Mouse (Mus musculus): ENCODE data around the gene Cfap69. TPM values are rescaled to one million over a fixed set of nuclear protein-coding genes. Genes with fewer than 3 reads are reported as not detected.

Cfap69 gene
- polyA plus RNA-seq, 1 experiment from 2014 or later = 0.38 TPM

DNA sequence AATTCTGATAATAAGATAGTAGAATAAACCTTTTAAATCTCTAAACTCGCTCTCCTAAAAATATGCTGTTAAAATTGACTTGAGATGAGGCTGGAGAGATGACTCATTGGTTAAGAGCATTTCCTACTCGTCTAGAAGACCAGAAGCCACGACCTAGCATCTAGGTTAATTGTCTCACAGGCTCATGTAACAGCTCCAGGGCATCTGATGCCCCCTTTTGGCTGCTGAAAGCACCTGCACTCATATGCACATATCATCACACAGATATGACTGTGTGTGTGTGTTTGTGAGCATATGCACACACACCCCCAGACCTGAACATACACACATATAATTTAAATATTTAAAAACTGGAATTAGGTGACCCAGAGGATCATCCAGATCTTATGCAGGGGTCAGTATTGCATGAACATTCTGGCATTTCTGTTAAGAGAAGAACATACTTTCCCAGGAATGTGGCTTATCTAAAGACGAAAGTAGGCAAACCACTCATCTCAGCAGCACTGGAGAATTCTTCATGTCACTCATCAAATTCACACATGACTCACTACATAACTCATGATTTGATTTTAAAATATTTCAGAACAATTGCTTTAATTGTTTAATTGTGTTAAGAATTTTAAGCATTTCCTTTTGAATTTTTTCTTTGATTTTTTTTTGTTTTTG lies 102.9 kb downstream of the Cfap69 start:
- no peaks in the 10 kb centered on the region for H3K36me3 ChIP-seq (ENCODE audit: control insufficient read depth, insufficient read depth)
- H3K4me2 ChIP-seq (replicated peaks; ENCODE audit: low read depth) = no peak overlapping the region
- no peak overlapping the region for H3K9ac ChIP-seq (ENCODE audit: low read depth, low read length)
- H3K4me3 ChIP-seq (ENCODE audit: low read depth, low read length) = no peak overlapping the region
- no peaks in the 10 kb centered on the region for H3K4me1 ChIP-seq (replicated peaks; ENCODE audit: control insufficient read depth, insufficient read depth, low read length)
- no peaks in the 10 kb centered on the region for H3K27me3 ChIP-seq (replicated peaks; ENCODE audit: control insufficient read depth, insufficient read depth, low read length)
- peak; percentile 43 for TF ChIP-seq CTCF (IDR thresholded peaks at IDR 0.05; ENCODE audit: low read depth)
- no peak for ATAC-seq
- 77% methylated on average over 4 of the region's 4 CpGs for WGBS
- no peaks in the 10 kb centered on the region for H3K9me3 ChIP-seq (ENCODE audit: control insufficient read depth)
- H3K27ac ChIP-seq (ENCODE audit: low read depth, low read length) = no peak overlapping the region

DNA sequence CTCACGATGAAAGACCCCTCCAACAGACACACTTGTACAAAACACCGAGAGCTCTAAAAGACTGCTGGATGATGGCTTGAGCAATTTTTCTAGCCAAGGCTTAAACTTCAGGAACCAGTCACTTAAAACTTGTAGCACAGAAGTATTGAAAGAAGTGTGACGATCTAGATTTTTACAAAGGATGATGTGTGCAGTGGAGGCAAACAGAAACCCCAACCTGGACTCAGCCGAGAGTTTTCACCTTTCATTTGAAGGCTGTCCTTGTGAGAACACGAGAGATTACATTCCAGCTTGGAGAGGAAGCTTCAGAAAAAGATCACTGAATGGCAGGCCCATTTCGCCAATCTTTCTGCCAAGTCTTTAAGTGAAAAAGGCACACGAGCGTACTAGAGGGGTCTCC lies 104.2 kb downstream of the Cfap69 start:
- no peak for ATAC-seq
- Histone ChIP-seq H3K9me3 (ENCODE audit: control insufficient read depth) (no peaks in the 10 kb centered on the region), H3K9ac (ENCODE audit: low read depth, low read length) (peak overlapping the region; percentile 79), H3K4me3 (ENCODE audit: low read depth, low read length) (peak overlapping the region; percentile 78), H3K4me2 (replicated peaks; ENCODE audit: low read depth) (peak overlapping the region; percentile 76), H3K27me3 (replicated peaks; ENCODE audit: control insufficient read depth, insufficient read depth, low read length) (no peaks in the 10 kb centered on the region), H3K27ac (ENCODE audit: low read depth, low read length) (no peak overlapping the region), H3K36me3 (ENCODE audit: control insufficient read depth, insufficient read depth) (peaks cover 4% of the 10 kb centered on the region; the same call in 1 of the 2 replicates), H3K4me1 (replicated peaks; ENCODE audit: control insufficient read depth, insufficient read depth, low read length) (no peaks in the 10 kb centered on the region)
- whole genome bisulfite sequencing = 34% methylated on average over 8 of the region's 8 CpGs
- no peak for TF ChIP-seq CTCF (IDR thresholded peaks at IDR 0.05; ENCODE audit: low read depth)

- Histone ChIP-seq H3K36me3 (ENCODE audit: control insufficient read depth, insufficient read depth) (peaks cover 10% of the 10 kb centered on the region; the same call in 1 of the 2 replicates), H3K9me3 (ENCODE audit: control insufficient read depth) (no peaks in the 10 kb centered on the region), H3K4me1 (replicated peaks; ENCODE audit: control insufficient read depth, insufficient read depth, low read length) (no peaks in the 10 kb centered on the region), H3K27me3 (replicated peaks; ENCODE audit: control insufficient read depth, insufficient read depth, low read length) (no peaks in the 10 kb centered on the region), H3K9ac (ENCODE audit: low read depth, low read length) (peak within 1 kb of the TSS; percentile 79), H3K27ac (ENCODE audit: low read depth, low read length) (peak within 1 kb of the TSS; percentile 57; the same call in 1 of the 2 replicates), H3K4me3 (ENCODE audit: low read depth, low read length) (peak within 1 kb of the TSS; percentile 78), H3K4me2 (replicated peaks; ENCODE audit: low read depth) (peak within 1 kb of the TSS; percentile 76)
- TF ChIP-seq CTCF (IDR thresholded peaks at IDR 0.05; ENCODE audit: low read depth) = no peak
- WGBS = under 1% methylated on average over 43 of the region's 43 CpGs
- ATAC-seq = peak; percentile 100
Observed at GRCm38 (mm10) chr5:5559079-5559740, 104.8 kb downstream of the Cfap69 start, which contains the start of gene Gtpbp10. TSS of gene Gtpbp10 (minus strand) at chr5:5559538.

GRCm38 (mm10) chr5:5551110-5551509 lies 112.9 kb downstream of the Cfap69 start:
- Histone ChIP-seq H3K4me1 (replicated peaks; ENCODE audit: control insufficient read depth, insufficient read depth, low read length) (no peaks in the 10 kb centered on the region), H3K4me2 (replicated peaks; ENCODE audit: low read depth) (no peak overlapping the region), H3K36me3 (ENCODE audit: control insufficient read depth, insufficient read depth) (peaks cover 29% of the 10 kb centered on the region), H3K9ac (ENCODE audit: low read depth, low read length) (no peak overlapping the region), H3K9me3 (ENCODE audit: control insufficient read depth) (no peaks in the 10 kb centered on the region), H3K27ac (ENCODE audit: low read depth, low read length) (no peak overlapping the region), H3K27me3 (replicated peaks; ENCODE audit: control insufficient read depth, insufficient read depth, low read length) (no peaks in the 10 kb centered on the region), H3K4me3 (ENCODE audit: low read depth, low read length) (no peak overlapping the region)
- TF ChIP-seq CTCF (IDR thresholded peaks at IDR 0.05; ENCODE audit: low read depth) = no peak
- ATAC-seq = no peak
- WGBS = 100% methylated on average over 1 of the region's 1 CpGs

DNA sequence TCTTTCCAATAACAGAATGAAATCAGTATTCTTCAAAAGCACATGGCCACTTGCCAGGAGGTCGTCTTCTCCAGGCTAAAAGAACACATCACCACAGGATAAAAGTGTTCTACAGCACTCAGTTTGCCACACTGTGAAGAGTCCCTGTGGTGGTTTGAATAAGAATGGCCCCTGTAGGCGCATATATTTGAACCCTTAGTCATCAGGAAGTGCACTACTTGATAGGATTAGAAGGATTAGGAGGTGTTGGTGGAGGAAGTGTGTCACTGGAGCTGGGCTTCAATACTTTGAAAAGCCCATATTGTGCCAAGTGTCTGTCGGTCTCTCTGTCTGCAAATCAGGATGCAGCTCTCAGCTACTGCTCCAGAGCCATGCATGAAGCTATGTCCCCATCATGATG lies 123.7 kb downstream of the Cfap69 start:
- Histone ChIP-seq H3K36me3 (ENCODE audit: control insufficient read depth, insufficient read depth) (peaks cover 22% of the 10 kb centered on the region), H3K4me1 (replicated peaks; ENCODE audit: control insufficient read depth, insufficient read depth, low read length) (no peaks in the 10 kb centered on the region), H3K27me3 (replicated peaks; ENCODE audit: control insufficient read depth, insufficient read depth, low read length) (no peaks in the 10 kb centered on the region), H3K9me3 (ENCODE audit: control insufficient read depth) (no peaks in the 10 kb centered on the region), H3K27ac (ENCODE audit: low read depth, low read length) (no peak overlapping the region), H3K4me2 (replicated peaks; ENCODE audit: low read depth) (no peak overlapping the region), H3K4me3 (ENCODE audit: low read depth, low read length) (no peak overlapping the region), H3K9ac (ENCODE audit: low read depth, low read length) (no peak overlapping the region)
- ATAC-seq = no peak
- no peak for TF ChIP-seq CTCF (IDR thresholded peaks at IDR 0.05; ENCODE audit: low read depth)
- 76% methylated on average over 3 of the region's 3 CpGs for WGBS

GRCm38 (mm10) chr5:5539771-5540170 lies 124.3 kb downstream of the Cfap69 start:
- 74% methylated on average over 3 of the region's 3 CpGs for whole genome bisulfite sequencing
- Histone ChIP-seq H3K9ac (ENCODE audit: low read depth, low read length) (no peak overlapping the region), H3K27me3 (replicated peaks; ENCODE audit: control insufficient read depth, insufficient read depth, low read length) (no peaks in the 10 kb centered on the region), H3K4me3 (ENCODE audit: low read depth, low read length) (no peak overlapping the region), H3K4me2 (replicated peaks; ENCODE audit: low read depth) (no peak overlapping the region), H3K27ac (ENCODE audit: low read depth, low read length) (no peak overlapping the region), H3K36me3 (ENCODE audit: control insufficient read depth, insufficient read depth) (peaks cover 22% of the 10 kb centered on the region), H3K9me3 (ENCODE audit: control insufficient read depth) (no peaks in the 10 kb centered on the region), H3K4me1 (replicated peaks; ENCODE audit: control insufficient read depth, insufficient read depth, low read length) (no peaks in the 10 kb centered on the region)
- TF ChIP-seq CTCF (IDR thresholded peaks at IDR 0.05; ENCODE audit: low read depth) = no peak
- no peak for ATAC-seq
